Mouse (Mus musculus) left cerebral cortex, adult 11 months (tissue): Measurements from ENCODE around the gene Sec14l2.
A peak's percentile ranks its signal among the peaks of the same experiment; 100 is the strongest.

Source experiments
- DNase-seq: peaks from one replicate; pipeline ENCODE4 v3.0.0; 2022; ENCODE audit warnings: low spot score

Gene Sec14l2

GRCm38 (mm10) chr11:4053586-4053985, 69.6 kb downstream of the Sec14l2 start:
- peak; percentile 37 for DNase-seq

GRCm38 (mm10) chr11:4048438-4048837, 74.8 kb downstream of the Sec14l2 start:
- no peak for DNase-seq

GRCm38 (mm10) chr11:4047766-4048165, 75.4 kb downstream of the Sec14l2 start:
- DNase-seq, result no peak
